Mouse (Mus musculus) WW6 (cell line): Measurements from ENCODE around the gene Cdc20.

Source experiments
- DNase-seq: peaks from one replicate; pipeline ENCODE4 v3.0.0-alpha.2; 2013; ENCODE audit warnings: low read depth, low spot score

Gene Cdc20

GRCm38 (mm10) chr4:118417112-118417797 lies 19.9 kb downstream of the Cdc20 start:
- DNase-seq, result no peak

DNA sequence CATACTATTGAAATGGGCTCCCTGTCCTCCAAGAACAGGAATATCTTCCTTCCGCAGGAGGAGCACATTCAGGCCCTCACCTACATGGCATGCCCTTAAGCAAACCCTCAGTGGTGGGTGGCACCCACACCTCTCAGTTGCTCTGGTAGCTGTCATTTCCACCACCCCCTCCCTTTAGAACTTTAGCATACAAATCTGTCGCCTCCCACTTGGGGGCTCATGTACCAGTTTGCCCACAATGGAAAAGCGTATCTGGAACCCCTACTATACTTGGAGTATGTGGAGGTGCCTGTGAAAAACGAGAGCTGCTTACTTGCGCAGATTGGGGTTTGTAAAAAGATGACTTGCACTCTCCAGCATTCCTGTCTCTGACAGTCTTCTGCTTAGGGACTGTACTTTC lies 20.8 kb downstream of the Cdc20 start:
- DNase-seq, result no peak

DNA sequence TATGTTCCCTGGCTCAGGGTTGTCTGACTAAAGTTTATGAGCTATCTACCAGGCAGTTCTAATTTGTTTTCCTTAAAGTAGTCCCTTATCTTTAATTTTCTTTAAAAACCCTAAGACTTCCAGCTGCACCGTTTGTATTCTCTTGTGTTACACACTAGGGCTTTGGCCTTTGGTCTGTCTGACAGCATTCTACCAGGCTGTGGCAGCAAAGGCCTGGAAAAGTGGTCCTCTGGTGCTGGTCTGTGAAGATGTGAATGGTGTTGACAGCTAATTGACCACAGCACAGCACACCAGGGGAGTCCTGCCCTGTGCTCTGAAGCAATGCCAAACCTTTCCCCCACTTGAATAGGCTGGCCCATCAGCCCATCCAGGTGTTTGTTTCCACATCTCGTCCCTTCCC lies 21.4 kb downstream of the Cdc20 start:
- DNase-seq, result no peak

GRCm38 (mm10) chr4:118413553-118413952 lies 23.6 kb downstream of the Cdc20 start:
- DNase-seq, result no peak

DNA sequence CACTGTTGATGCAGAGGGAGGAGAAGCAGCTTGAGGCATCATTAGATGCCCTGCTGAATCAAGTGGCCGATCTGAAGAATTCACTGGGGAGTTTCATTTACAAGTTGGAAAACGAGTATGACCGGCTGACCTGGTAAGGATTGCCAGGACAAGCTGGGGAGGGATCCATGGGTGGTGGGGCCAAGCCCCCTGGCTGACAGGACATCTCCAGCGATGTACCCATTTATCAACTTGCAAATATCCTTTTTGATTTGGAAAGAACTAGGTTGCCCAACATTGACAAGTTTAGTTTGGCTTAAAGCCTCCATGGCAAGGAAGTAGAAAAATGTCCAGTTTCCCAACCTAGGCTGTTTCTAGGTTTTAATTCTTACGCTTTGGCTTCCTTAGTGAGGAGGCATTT lies 26.3 kb downstream of the Cdc20 start:
- DNase-seq, result no peak

GRCm38 (mm10) chr4:118409142-118409900 lies 27.8 kb downstream of the Cdc20 start, which contains the start of the genes Szt2 and Med8:
Gene Szt2, minus strand, starts transcription at chr4:118409273.
Gene Med8, plus strand, starts transcription at chr4:118409337.
- peak; percentile 81 for DNase-seq

- DNase-seq, result no peak
Measured at GRCm38 (mm10) chr4:118402701-118403100, 34.5 kb downstream of the Cdc20 start.

DNA sequence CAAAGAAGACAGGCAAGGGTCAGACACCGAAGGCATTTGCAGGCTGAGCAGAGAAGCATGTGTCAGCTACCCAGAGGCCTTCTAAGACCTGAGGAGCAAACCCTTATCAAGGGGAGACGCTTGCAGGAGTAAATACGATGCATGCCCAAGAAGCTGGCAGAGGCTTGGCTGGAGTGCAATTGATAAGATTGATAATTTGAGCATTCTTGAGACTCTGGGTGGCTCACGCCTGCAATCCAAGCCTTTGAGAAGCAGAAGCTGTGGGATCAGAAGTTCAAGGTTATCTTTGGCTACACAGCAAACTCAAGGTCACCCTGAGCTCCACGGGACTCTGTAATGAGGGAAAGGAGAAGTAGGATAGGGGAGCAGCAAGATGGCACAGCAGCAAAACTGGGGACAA lies 35.2 kb downstream of the Cdc20 start:
- DNase-seq, result no peak

- DNase-seq, result no peak
Measured at GRCm38 (mm10) chr4:118401421-118401820, 35.7 kb downstream of the Cdc20 start.

DNA sequence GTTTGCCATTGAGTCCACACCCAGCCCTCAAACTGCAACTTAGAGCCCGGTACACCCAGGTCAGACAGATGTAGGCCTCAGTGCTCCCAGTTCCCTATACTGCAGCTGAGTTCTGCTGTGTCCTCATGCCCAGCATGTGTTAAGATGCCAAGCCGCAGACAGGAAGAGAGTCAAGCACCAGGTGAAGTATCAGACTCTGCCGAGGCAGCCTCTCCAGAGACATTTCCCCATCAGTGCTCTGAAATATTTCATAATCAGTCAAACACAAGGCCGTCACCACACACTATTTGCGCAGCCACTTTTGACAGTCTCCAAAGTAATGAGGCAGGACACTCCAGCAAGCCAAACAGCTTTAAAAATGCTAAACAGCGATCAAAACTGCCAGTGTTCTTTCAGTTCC lies 38.8 kb downstream of the Cdc20 start:
- DNase-seq, result no peak

DNA sequence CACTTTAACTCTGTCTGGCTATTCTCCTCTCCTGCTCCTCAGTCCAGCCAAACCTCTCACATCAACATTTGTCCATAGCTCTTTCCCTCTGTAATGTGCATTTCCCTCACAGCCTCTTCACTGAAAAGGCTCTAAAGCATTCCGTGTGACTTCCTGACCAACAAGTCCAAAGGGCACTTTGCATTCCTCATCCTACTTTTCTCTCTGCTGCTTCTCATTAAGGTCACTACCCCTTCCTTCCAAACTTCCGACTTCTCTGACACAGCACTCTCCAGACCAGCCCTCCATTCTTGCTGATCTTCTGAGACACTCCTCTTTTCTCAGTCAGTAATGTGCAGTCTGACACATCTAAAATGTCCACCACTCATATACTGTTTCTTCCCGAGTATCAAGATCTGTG lies 40.7 kb downstream of the Cdc20 start:
- DNase-seq, result no peak

- no peak for DNase-seq
Measured at GRCm38 (mm10) chr4:118395289-118395688, 41.9 kb downstream of the Cdc20 start.

DNA sequence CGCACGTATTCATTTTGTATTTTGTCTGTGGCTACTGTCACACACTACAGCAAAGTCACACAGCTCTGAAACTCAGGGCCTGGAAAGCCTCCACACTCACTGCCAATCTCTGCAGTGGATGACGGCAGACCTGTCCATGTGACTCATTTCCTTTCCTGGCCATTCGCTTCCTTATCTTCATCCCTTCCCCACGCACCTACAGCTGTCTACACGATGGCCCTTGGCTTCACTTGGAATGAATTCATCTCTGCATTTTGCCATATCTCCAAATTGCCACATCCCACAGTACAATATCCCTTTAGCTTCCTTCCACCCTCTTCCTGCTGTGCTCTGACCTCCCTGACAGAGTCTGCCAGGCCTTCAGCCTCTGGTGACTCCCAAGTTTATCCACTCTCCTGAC lies 42.6 kb downstream of the Cdc20 start:
- no peak for DNase-seq

DNA sequence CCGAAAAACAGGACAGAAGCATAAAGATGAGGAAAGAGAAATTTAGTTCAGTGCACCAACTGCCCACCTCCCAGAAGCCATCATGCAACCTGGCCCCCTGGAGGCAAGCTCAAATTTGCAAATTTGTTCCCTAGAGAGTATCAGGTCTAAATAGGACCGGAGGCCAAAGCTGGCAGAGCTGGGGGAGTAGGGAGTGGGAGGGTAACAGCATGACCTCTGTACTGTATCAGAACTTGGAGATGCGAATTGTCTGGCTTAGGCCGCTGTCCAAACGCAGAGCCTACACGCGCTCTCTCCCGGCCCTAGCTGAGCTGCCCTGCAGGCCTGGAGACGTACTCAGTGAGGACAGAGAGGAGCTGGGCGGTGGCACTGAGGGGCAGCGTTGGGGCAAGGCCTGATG lies 47.0 kb downstream of the Cdc20 start:
- DNase-seq, result no peak

GRCm38 (mm10) chr4:118387316-118387715 lies 49.8 kb downstream of the Cdc20 start:
- no peak for DNase-seq

DNA sequence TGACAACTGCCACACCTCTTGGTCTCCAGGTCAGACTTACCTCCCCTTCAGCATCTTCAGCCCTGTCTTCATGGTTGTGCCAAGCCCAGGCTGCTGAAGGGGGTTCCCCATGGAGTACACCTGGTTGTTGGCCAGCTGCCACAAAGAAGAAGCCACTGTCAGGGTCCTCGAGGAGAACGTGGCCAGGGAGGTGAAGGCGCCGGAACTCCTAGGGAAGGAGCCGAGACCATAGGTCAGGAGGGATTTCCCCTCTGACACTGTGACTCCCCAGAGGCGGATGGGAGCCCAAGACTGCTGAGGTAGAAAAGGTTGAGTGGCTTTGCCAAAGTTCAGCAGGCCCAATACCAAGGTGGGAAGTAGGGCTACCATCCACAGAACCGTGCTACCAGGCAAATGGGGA lies 53.9 kb downstream of the Cdc20 start:
- no peak for DNase-seq
